Mouse (Mus musculus): ENCODE measurements around the gene Olfr905.

Olfr905 gene

DNA sequence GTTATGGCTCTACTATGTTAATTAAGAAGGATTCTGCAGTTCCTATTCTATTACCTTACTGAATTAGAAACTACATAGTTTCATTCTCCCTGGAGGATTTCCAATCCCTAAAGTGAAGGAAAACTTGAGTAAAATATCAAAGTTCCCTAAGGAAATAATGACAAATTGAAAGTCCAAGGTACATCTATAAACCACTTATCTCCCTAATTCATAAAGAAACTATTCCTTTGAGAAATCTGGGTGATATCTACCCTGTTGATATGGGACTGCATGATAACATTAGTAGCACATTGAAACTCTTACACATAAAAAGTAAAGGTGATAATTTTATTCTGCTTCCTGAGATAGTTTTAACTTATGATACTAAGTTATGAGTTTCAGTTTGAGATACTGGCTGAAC lies at the start of gene Olfr905:
Olfr905 (plus strand) TSS at position 301 of the 400 bp plus-strand sequence.
- DNase-seq (ENCODE audit: low spot score in 2 of 2): no peak

- no peak for DNase-seq (ENCODE audit: low spot score in 2 of 2)
Measured at GRCm38 (mm10) chr9:38423801-38424200, 47.1 kb upstream of the Olfr905 start.

DNA sequence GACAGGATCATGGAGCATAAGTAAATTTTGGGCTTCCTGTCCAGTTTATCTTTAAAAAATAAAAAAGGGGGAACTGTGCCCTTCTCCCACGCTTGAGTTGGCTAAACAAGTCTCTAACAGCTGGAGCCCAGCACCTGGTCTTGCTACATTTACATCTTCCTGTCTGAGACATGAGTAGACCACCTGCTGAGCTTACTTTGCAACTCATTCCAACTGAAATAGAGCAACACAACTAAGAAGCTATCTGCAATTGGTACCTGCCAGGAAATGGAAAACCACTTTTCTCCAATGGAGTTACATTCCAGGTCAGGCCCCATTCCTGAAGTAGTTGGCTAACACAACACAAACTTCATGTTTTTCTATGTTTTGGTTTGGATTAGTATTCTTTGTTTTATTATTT lies 43.9 kb upstream of the Olfr905 start:
- no peak for DNase-seq (ENCODE audit: low spot score in 2 of 2)

GRCm38 (mm10) chr9:38429155-38429554 lies 41.8 kb upstream of the Olfr905 start, which contains the start of gene Olfr901:
Gene Olfr901, plus strand, starts transcription at chr9:38429455.
- DNase-seq (ENCODE audit: low spot score in 2 of 2): no peak

- DNase-seq (ENCODE audit: low spot score in 2 of 2): no peak
Measured at GRCm38 (mm10) chr9:38447352-38447751, 23.6 kb upstream of the Olfr905 start, which contains the start of gene Olfr902. Gene Olfr902, plus strand, starts transcription at chr9:38447652.

GRCm38 (mm10) chr9:38462844-38463243 lies 8.1 kb upstream of the Olfr905 start, which contains the start of gene Olfr904:
Gene Olfr904, plus strand, starts transcription at chr9:38463144.
- DNase-seq (ENCODE audit: low spot score in 2 of 2): no peak

DNA sequence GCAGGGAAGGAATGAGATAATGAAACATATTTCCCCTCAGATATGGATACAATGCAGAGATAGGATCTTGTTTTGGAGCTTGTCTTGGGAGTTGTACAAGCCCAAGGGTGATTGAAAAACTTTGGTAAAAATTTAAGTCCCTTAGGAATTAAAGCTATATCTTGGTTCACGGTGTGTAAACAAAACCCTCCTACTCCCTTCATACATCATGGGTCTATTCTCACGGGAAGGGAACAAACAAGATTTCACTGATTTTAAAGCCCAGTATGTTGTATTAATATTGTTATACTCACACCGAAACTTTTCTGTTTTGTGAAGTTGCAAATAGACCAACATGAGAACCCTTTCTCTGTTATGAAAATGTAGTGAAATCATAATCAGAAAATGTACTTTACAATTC lies 15.9 kb downstream of the Olfr905 start, which contains the start of gene Olfr906:
Olfr906 (plus strand) TSS at position 301 of the 400 bp plus-strand sequence.
- no peak for DNase-seq (ENCODE audit: low spot score in 2 of 2)

DNA sequence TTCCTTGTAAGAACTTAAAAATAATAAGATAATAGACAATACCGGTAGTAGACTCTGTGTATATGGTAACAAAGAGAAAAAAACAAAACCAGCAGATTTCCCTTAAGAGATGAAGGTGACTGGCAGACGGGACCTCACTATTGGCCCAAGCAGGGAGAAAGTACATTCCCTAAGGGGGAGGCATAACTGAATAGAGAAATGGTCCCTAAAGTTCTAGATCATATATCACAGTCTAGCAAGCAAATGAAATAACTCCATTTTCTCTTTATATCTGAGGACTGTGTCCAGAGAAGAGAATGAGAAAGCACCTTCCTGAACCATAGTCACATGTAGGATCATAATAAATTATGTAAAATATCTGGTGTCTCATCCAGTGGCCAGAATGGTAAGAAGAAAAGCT lies 24.6 kb downstream of the Olfr905 start, which contains the start of gene Olfr907:
Olfr907 (plus strand) TSS at position 301 of the 400 bp plus-strand sequence.
- no peak for DNase-seq (ENCODE audit: low spot score in 2 of 2)

DNA sequence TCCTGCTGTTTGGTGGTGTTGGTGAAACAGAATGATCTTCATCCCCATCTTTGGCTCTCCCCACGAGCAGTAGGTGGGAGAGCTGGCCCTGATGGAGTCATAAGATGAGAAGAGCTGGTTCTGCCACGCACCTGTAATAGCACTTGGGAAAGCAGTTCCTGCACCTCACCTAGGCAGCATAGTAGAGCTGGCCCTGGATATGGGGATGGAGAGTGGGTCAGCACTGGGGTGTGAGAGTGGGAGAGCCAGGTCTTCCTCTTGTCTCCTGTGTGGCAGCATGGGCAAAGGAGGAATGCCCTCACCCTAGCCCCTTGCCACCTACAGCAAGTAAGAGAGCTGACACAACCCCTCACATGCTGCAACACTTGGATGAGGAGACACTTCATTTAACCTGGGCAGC lies 41.4 kb downstream of the Olfr905 start:
- no peak for DNase-seq (ENCODE audit: low spot score in 2 of 2)

GRCm38 (mm10) chr9:38521280-38521679 lies 50.4 kb downstream of the Olfr905 start, which contains the start of gene Olfr911-ps1:
Gene Olfr911-ps1, plus strand, starts transcription at chr9:38521580.
- no peak for DNase-seq (ENCODE audit: low spot score in 2 of 2)
